Mouse (Mus musculus) brown adipose tissue, adult 24 weeks (tissue): ENCODE data around the gene Cnot10. TPM values are rescaled to one million over a fixed set of nuclear protein-coding genes. Genes with fewer than 3 reads are reported as not detected.

ENCODE experiments used
- H3K27ac ChIP-seq: fragments of 200-500 bp; replicated peaks from 2 replicates; pipeline ENCODE4 v1.5.1; 2012; ENCODE audit warnings: low read depth, mild to moderate bottlenecking, low read length
- H3K4me1 ChIP-seq: fragments of 200-500 bp; 2 replicates; pipeline ENCODE4 v1.6.1; 2012; ENCODE audit warnings: low read length, mixed read lengths; ENCODE audit not compliant: control insufficient read depth, insufficient read depth, insufficient read length
- H3K4me3 ChIP-seq: fragments of 200-500 bp; 2 replicates; pipeline ENCODE4 v1.5.1; 2012; ENCODE audit warnings: low read depth, mild to moderate bottlenecking, low read length, moderate library complexity; ENCODE audit not compliant: insufficient read depth
- polyA plus RNA-seq: library from polyadenylated mRNA; stranded (reverse); fragments of >200 nt; gene quantifications from 2 replicates; pipeline ENCODE4 v1.2.4, GENCODE M21; 2012; ENCODE audit not compliant: missing spikeins, insufficient read depth, insufficient read length

The Cnot10 gene
- polyA plus RNA-seq, 1 experiment = 13.2 TPM

- Histone ChIP-seq H3K4me3 (no peak overlapping the region), H3K4me1 (no peaks in the 10 kb centered on the region), H3K27ac (no peak overlapping the region)
These were observed 66.5 kb downstream of the Cnot10 start for GRCm38 (mm10) chr9:114573528-114573927.

- Histone ChIP-seq H3K4me1 (no peaks in the 10 kb centered on the region; the same call in 1 of the 2 replicates), H3K4me3 (no peak overlapping the region), H3K27ac (no peak overlapping the region)
These were observed 71.1 kb downstream of the Cnot10 start for GRCm38 (mm10) chr9:114568682-114569474.

GRCm38 (mm10) chr9:114564667-114565066 is 75.3 kb downstream of the Cnot10 start:
- Histone ChIP-seq H3K4me1 (no peaks in the 10 kb centered on the region; the same call in 1 of the 2 replicates), H3K4me3 (no peak overlapping the region), H3K27ac (no peak overlapping the region)

GRCm38 (mm10) chr9:114563761-114564606 is 76.0 kb downstream of the Cnot10 start, which contains the start of gene Trim71:
Gene Trim71, minus strand, starts transcription at chr9:114564369.
- Histone ChIP-seq H3K27ac (no peak within 1 kb of the TSS), H3K4me3 (peak within 1 kb of the TSS; percentile 35; the same call in 1 of the 2 replicates), H3K4me1 (no peaks in the 10 kb centered on the region; the same call in 1 of the 2 replicates)

- peak overlapping the region; percentile 35; the same call in 1 of the 2 replicates for H3K4me3 ChIP-seq
- H3K4me1 ChIP-seq = no peaks in the 10 kb centered on the region; the same call in 1 of the 2 replicates
- no peak overlapping the region for H3K27ac ChIP-seq
These were observed 76.8 kb downstream of the Cnot10 start for GRCm38 (mm10) chr9:114562919-114563751.

- Histone ChIP-seq H3K4me3 (no peak overlapping the region), H3K27ac (no peak overlapping the region), H3K4me1 (no peaks in the 10 kb centered on the region; the same call in 1 of the 2 replicates)
These were observed 77.7 kb downstream of the Cnot10 start for GRCm38 (mm10) chr9:114562031-114562918.

GRCm38 (mm10) chr9:114561671-114561971 is 78.4 kb downstream of the Cnot10 start:
- Histone ChIP-seq H3K27ac (no peak overlapping the region), H3K4me1 (no peaks in the 10 kb centered on the region; the same call in 1 of the 2 replicates), H3K4me3 (no peak overlapping the region)

GRCm38 (mm10) chr9:114560771-114561670 is 79.0 kb downstream of the Cnot10 start:
- no peak overlapping the region for H3K4me3 ChIP-seq
- H3K27ac ChIP-seq = no peak overlapping the region
- H3K4me1 ChIP-seq = no peaks in the 10 kb centered on the region; the same call in 1 of the 2 replicates

- Histone ChIP-seq H3K27ac (no peak overlapping the region), H3K4me1 (no peaks in the 10 kb centered on the region; the same call in 1 of the 2 replicates), H3K4me3 (no peak overlapping the region)
These were observed 79.8 kb downstream of the Cnot10 start for GRCm38 (mm10) chr9:114560141-114560540.

- H3K4me1 ChIP-seq = no peaks in the 10 kb centered on the region
- H3K27ac ChIP-seq = no peak overlapping the region
- no peak overlapping the region for H3K4me3 ChIP-seq
These were observed 82.9 kb downstream of the Cnot10 start for GRCm38 (mm10) chr9:114557086-114557485.

GRCm38 (mm10) chr9:114556276-114556855 is 83.6 kb downstream of the Cnot10 start:
- Histone ChIP-seq H3K27ac (no peak overlapping the region), H3K4me3 (no peak overlapping the region), H3K4me1 (no peaks in the 10 kb centered on the region)

- Histone ChIP-seq H3K4me3 (no peak overlapping the region), H3K27ac (no peak overlapping the region), H3K4me1 (no peaks in the 10 kb centered on the region)
These were observed 85.5 kb downstream of the Cnot10 start for GRCm38 (mm10) chr9:114554355-114554979.
